Mouse (Mus musculus) hindbrain, postnatal 0 days (tissue): ENCODE results near the gene Nav2. TPM values are rescaled to one million over a fixed set of nuclear protein-coding genes. Genes with fewer than 3 reads are reported as not detected.

ENCODE experiments used
- ATAC-seq: fragments of 200-750 bp; cut with Nextera tagmentation; 2 replicates; pipeline ENCODE4 v1.8.0; 2017; ENCODE audit warnings: mild to moderate bottlenecking, moderate TSS enrichment, moderate library complexity
- DNase-seq: peaks from one replicate; pipeline ENCODE4 v3.0.0-alpha.2; 2015; ENCODE audit warnings: low spot score
- H3K27ac ChIP-seq: fragments of 300-500 bp; sonication (generic); 2 replicates; pipeline ENCODE4 v1.5.1; 2014; ENCODE audit warnings: mild to moderate bottlenecking
- H3K27me3 ChIP-seq: fragments of 300-500 bp; sonication (generic); 2 replicates; pipeline ENCODE4 v1.6.1; 2014; ENCODE audit warnings: low read length, mixed read lengths; ENCODE audit not compliant: insufficient read depth
- H3K36me3 ChIP-seq: fragments of 300-500 bp; sonication (generic); 2 replicates; pipeline ENCODE4 v1.6.1; 2014; ENCODE audit warnings: low read length, mixed read lengths; ENCODE audit not compliant: insufficient read depth
- H3K4me1 ChIP-seq: fragments of 300-500 bp; sonication (generic); 2 replicates; pipeline ENCODE4 v1.6.1; 2014; ENCODE audit warnings: antibody characterized with exemption, low read length, mixed read lengths; ENCODE audit not compliant: insufficient read depth
- H3K4me2 ChIP-seq: fragments of 300-500 bp; sonication (generic); 2 replicates; pipeline ENCODE4 v1.6.1; 2014; ENCODE audit warnings: low read depth, mild to moderate bottlenecking, low read length, moderate library complexity, mixed read lengths
- H3K4me3 ChIP-seq: fragments of 300-500 bp; sonication (generic); 2 replicates; pipeline ENCODE4 v1.5.1; 2014; ENCODE audit warnings: low read length
- H3K9ac ChIP-seq: fragments of 300-500 bp; sonication (generic); replicated peaks from 2 replicates; pipeline ENCODE4 v1.6.1; 2014; ENCODE audit warnings: mild to moderate bottlenecking, low read length, moderate library complexity, mixed read lengths
- H3K9me3 ChIP-seq: fragments of 300-500 bp; sonication (generic); 2 replicates; pipeline ENCODE4 v1.6.1; 2016; ENCODE audit warnings: low read length, mixed read lengths
- CTCF ChIP-seq: IDR thresholded peaks from 2 replicates; pipeline ENCODE4 v1.5.1; 2016; ENCODE audit warnings: antibody characterized with exemption, control low read depth, low read depth
- WGBS: fragments of 180-500 bp; shearing (Covaris S2); extraction: QIAGEN DNeasy Blood & Tissue Kit; methylation state at CpG from one replicate; pipeline ENCODE4 v1.1.7; 2014; 5-methylcytosine and 5-hydroxymethylcytosine counted together
- polyA plus RNA-seq: library from polyadenylated mRNA; unstranded; fragments of >200 nt; fragmentation: Nextera tagmentation; extraction: Ambion mirVana; gene quantifications from 2 replicates; pipeline ENCODE4 v1.2.1, GENCODE M21; 2015
- total RNA-seq: library from RNA; depleted of rRNA; stranded (reverse); fragments of >200 nt; gene quantifications from 2 replicates; pipeline ENCODE4 v1.2.3, GENCODE M21; 2014

Nav2 gene
- total and polyA plus RNA-seq, 2 experiments from 2014 or later: 20.1 to 64.7 TPM

GRCm38 (mm10) chr7:49172926-49173325 is 264.4 kb downstream of the Nav2 start:
- DNase-seq: no peak
- no peak overlapping the region for H3K9ac ChIP-seq
- TF ChIP-seq CTCF: no peak
- H3K27me3 ChIP-seq: no peaks in the 10 kb centered on the region
- H3K27ac ChIP-seq: no peak overlapping the region
- H3K4me2 ChIP-seq: no peak overlapping the region
- H3K9me3 ChIP-seq: no peaks in the 10 kb centered on the region
- peaks cover 18% of the 10 kb centered on the region for H3K4me1 ChIP-seq
- H3K36me3 ChIP-seq: no peaks in the 10 kb centered on the region
- ATAC-seq: no peak
- 67% methylated on average over 3 of the region's 3 CpGs for WGBS
- H3K4me3 ChIP-seq: no peak overlapping the region

GRCm38 (mm10) chr7:49175784-49176409 is 267.4 kb downstream of the Nav2 start:
- no peaks in the 10 kb centered on the region for H3K9me3 ChIP-seq
- H3K4me1 ChIP-seq: peaks cover 18% of the 10 kb centered on the region
- H3K36me3 ChIP-seq: no peaks in the 10 kb centered on the region
- no peak overlapping the region for H3K4me3 ChIP-seq
- no peaks in the 10 kb centered on the region for H3K27me3 ChIP-seq
- peak overlapping the region; percentile 38; the same call in 1 of the 2 replicates for H3K27ac ChIP-seq
- TF ChIP-seq CTCF: no peak; the same call in 1 of the 2 replicates
- DNase-seq: peak; percentile 74
- H3K4me2 ChIP-seq: no peak overlapping the region
- ATAC-seq: peak; percentile 77
- H3K9ac ChIP-seq: no peak overlapping the region
- 45% methylated on average over 9 of the region's 9 CpGs for WGBS

- no peak overlapping the region for H3K27ac ChIP-seq
- ATAC-seq: 0 out of 2 replicates have a peak, but pooled peaks have one; percentile 15
- peaks cover 18% of the 10 kb centered on the region for H3K4me1 ChIP-seq
Measured at GRCm38 (mm10) chr7:49176590-49177201, 268.2 kb downstream of the Nav2 start.

GRCm38 (mm10) chr7:49178217-49178616 is 269.7 kb downstream of the Nav2 start:
- TF ChIP-seq CTCF: no peak

More at GRCm38 (mm10) chr7:49176590-49177201, 268.2 kb downstream of the Nav2 start:
- Histone ChIP-seq H3K9me3 (no peaks in the 10 kb centered on the region), H3K27me3 (no peaks in the 10 kb centered on the region), H3K4me3 (no peak overlapping the region), H3K4me2 (no peak overlapping the region), H3K36me3 (no peaks in the 10 kb centered on the region), H3K9ac (no peak overlapping the region)
- DNase-seq: peak; percentile 40
- no peak for TF ChIP-seq CTCF
- WGBS: 77% methylated on average over 21 of the region's 21 CpGs

DNA sequence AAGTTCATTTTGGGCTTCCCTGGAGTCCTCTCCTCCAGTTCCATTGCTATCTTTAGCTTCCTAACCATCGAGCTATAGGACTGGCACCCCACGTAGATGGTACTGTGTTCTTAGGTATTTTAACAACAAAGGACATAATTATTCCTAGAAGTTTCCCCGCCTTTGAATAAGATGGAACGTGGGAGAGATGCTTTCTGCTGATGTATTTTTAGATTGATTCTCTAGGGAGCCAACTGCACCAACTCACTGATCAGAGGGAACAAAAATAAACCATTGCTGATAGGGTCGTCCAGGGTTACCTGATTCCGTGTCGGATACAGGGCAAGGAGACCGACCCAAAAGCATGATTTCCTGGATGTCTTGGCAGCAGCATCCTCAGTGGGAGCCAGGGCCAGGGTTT is 272.5 kb downstream of the Nav2 start:
- TF ChIP-seq CTCF: no peak
- DNase-seq (no peak), ATAC-seq (no peak)
- 82% methylated on average over 8 of the region's 8 CpGs for WGBS
- Histone ChIP-seq H3K9ac (no peak overlapping the region), H3K4me1 (peaks cover 23% of the 10 kb centered on the region; the same call in 1 of the 2 replicates), H3K4me3 (no peak overlapping the region), H3K4me2 (no peak overlapping the region), H3K36me3 (no peaks in the 10 kb centered on the region), H3K9me3 (no peaks in the 10 kb centered on the region), H3K27me3 (no peaks in the 10 kb centered on the region), H3K27ac (no peak overlapping the region)

More at GRCm38 (mm10) chr7:49178217-49178616, 269.7 kb downstream of the Nav2 start:
- Histone ChIP-seq H3K4me2 (no peak overlapping the region), H3K4me1 (peaks cover 18% of the 10 kb centered on the region), H3K9me3 (no peaks in the 10 kb centered on the region), H3K4me3 (no peak overlapping the region), H3K27me3 (no peaks in the 10 kb centered on the region), H3K36me3 (no peaks in the 10 kb centered on the region), H3K27ac (no peak overlapping the region), H3K9ac (no peak overlapping the region)
- ATAC-seq (no peak), DNase-seq (no peak)
- WGBS: 68% methylated on average over 4 of the region's 4 CpGs

DNA sequence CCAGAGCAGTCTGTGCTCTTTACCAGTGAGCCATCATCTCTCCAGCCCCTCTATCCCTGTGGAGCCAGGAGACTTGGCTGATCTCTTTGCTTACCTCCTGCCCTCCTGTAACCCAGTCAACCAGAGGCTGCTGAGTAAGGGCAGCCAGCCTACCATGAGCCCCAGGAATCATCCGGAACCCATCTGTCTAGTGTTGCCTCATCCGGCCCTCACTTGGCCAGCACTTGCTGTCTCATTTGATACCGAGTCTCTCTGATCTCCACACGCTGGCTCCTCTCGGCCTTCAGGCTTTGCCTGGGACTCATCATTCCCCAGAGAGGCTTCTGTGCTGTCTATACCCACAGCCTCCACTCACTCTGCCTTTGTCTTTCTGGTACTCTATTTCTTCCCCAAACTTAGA is 273.9 kb downstream of the Nav2 start:
- no peaks in the 10 kb centered on the region for H3K36me3 ChIP-seq

DNA sequence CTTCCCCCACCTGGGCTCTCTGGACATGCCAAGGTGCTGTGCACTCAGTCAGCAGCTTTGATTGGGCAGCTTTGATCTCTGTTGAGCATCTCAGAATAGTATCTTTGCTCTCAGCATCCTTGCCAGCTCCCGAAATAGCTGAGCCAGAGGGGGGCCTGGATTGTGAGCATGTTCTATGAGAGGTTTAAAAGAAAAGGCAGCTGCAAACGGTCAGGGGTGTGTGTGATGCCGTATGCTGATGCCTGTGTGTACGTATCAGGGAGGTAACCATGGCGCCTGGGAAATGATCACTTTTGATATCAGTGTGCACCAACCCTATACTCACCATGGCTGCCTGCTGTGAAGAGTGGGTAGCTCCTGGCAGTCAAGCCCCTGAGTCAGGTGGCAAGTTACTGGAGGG is 275.2 kb downstream of the Nav2 start:
- 27% methylated on average over 5 of the region's 5 CpGs for WGBS
- no peak for TF ChIP-seq CTCF
- H3K4me1 ChIP-seq: peaks cover 32% of the 10 kb centered on the region
- no peak for DNase-seq
- no peak overlapping the region for H3K27ac ChIP-seq
- H3K27me3 ChIP-seq: no peaks in the 10 kb centered on the region
- ATAC-seq: 0 out of 2 replicates have a peak, but pooled peaks have one; percentile 27
- H3K9me3 ChIP-seq: no peaks in the 10 kb centered on the region
- no peak overlapping the region for H3K9ac ChIP-seq
- H3K4me3 ChIP-seq: no peak overlapping the region
- no peaks in the 10 kb centered on the region for H3K36me3 ChIP-seq
- H3K4me2 ChIP-seq: no peak overlapping the region

More for the DNA sequence above, 273.9 kb downstream of the Nav2 start:
- H3K9me3 ChIP-seq: no peaks in the 10 kb centered on the region
- 50% methylated on average over 5 of the region's 5 CpGs for WGBS
- peaks cover 27% of the 10 kb centered on the region for H3K4me1 ChIP-seq
- H3K4me3 ChIP-seq: no peak overlapping the region
- no peaks in the 10 kb centered on the region for H3K27me3 ChIP-seq
- H3K9ac ChIP-seq: no peak overlapping the region
- no peak overlapping the region for H3K27ac ChIP-seq
- peak; percentile 41 for DNase-seq
- no peak for TF ChIP-seq CTCF
- H3K4me2 ChIP-seq: no peak overlapping the region
- ATAC-seq: no peak
